Mouse (Mus musculus) fat pad, adult 2 months (tissue): ENCODE results near the gene Nfyc.

Experiments
- DNase-seq: peaks from one replicate; pipeline ENCODE4 v3.0.0-alpha.2; 2011; ENCODE audit warnings: low read depth, low spot score; ENCODE audit errors: extremely low read depth

Gene Nfyc

GRCm38 (mm10) chr4:120825577-120826326, 5.6 kb downstream of the Nfyc start:
- peak; percentile 73 for DNase-seq

- no peak for DNase-seq
Measured at GRCm38 (mm10) chr4:120825100-120825553, 6.2 kb downstream of the Nfyc start.

- no peak for DNase-seq
Measured at GRCm38 (mm10) chr4:120822191-120822911, 9.0 kb downstream of the Nfyc start.

- DNase-seq, result no peak
Measured at GRCm38 (mm10) chr4:120819871-120820270, 11.5 kb downstream of the Nfyc start.

GRCm38 (mm10) chr4:120819296-120819695, 12.1 kb downstream of the Nfyc start:
- no peak for DNase-seq

- no peak for DNase-seq
Measured at GRCm38 (mm10) chr4:120817951-120818350, 13.4 kb downstream of the Nfyc start.

GRCm38 (mm10) chr4:120817002-120817774, 14.2 kb downstream of the Nfyc start:
- DNase-seq, result no peak

- peak; percentile 68 for DNase-seq
Measured at GRCm38 (mm10) chr4:120815622-120816334, 15.6 kb downstream of the Nfyc start.

GRCm38 (mm10) chr4:120815163-120815562, 16.2 kb downstream of the Nfyc start:
- DNase-seq, result no peak

GRCm38 (mm10) chr4:120814171-120814570, 17.2 kb downstream of the Nfyc start:
- no peak for DNase-seq

GRCm38 (mm10) chr4:120813762-120814161, 17.6 kb downstream of the Nfyc start:
- DNase-seq, result no peak

GRCm38 (mm10) chr4:120805816-120806215, 25.6 kb downstream of the Nfyc start:
- DNase-seq, result no peak

- DNase-seq, result no peak
Measured at GRCm38 (mm10) chr4:120801446-120801845, 29.9 kb downstream of the Nfyc start.

- DNase-seq, result no peak
Measured at GRCm38 (mm10) chr4:120800691-120801090, 30.7 kb downstream of the Nfyc start.

- DNase-seq, result peak; percentile 71
Measured at GRCm38 (mm10) chr4:120799680-120800166, 31.6 kb downstream of the Nfyc start.

GRCm38 (mm10) chr4:120797985-120798725, 33.2 kb downstream of the Nfyc start:
- no peak for DNase-seq

- no peak for DNase-seq
Measured at GRCm38 (mm10) chr4:120796687-120797086, 34.7 kb downstream of the Nfyc start.

GRCm38 (mm10) chr4:120795646-120796045, 35.7 kb downstream of the Nfyc start:
- no peak for DNase-seq

GRCm38 (mm10) chr4:120792918-120793317, 38.5 kb downstream of the Nfyc start:
- DNase-seq, result no peak

GRCm38 (mm10) chr4:120790027-120790426, 41.3 kb downstream of the Nfyc start:
- no peak for DNase-seq
